Mouse (Mus musculus): ENCODE measurements around the gene Ism2. TPM values are rescaled to one million over a fixed set of nuclear protein-coding genes. Genes with fewer than 3 reads are reported as not detected.
A peak's percentile ranks its signal among the peaks of the same experiment; 100 is the strongest.
"Not testable (repeated sequence)": the region's sequence is repeated elsewhere in the genome, so short reads cannot be mapped to it uniquely, and the experiment has no call there.

The Ism2 gene
- total RNA-seq, 2 experiments from 2014 or later, result not detected

DNA sequence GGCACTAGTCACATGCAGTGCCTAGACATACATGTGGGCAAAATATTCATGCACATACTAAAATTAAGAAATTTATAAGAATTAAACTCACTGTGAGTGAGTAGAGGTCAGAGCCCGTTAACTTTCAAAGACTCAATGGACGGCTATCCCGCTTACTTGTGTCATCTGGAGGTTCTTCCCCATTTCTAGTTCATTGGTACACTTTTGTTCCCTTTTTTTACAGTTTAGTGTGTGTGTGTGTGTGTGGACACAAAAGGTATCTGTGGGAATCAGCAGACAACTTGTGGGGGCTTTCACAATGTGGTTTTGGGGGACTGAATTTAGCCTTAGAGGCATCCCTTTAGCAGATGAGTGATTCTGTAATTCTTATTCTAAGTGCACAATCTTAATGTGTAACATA lies 25.9 kb upstream of the Ism2 start:
- Histone ChIP-seq H3K27ac (no peak overlapping the region), H3K4me3 (no peak overlapping the region)
- intact Hi-C loops (cut with DNase I), result no loop called here
- no peak for DNase-seq
- no peak for TF ChIP-seq CTCF (IDR thresholded peaks at IDR 0.05)

DNA sequence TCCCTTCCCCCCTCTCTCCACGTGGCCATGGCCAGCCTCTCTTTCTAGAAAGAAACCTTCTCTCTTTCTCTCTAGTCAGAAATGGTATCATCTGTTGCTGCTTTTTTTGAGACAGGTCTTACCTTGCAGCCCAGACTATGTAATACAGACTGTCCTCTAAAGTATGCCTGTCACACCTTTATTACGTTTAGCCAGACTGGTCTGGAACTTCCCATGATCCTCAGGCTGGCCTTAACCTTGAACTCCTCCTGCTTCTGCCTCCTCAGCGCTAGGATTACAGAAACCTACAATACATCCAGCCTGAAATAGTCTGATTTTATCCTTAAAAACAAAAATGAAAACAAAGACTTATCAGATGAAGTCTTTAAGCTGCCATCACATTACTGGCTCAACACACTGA lies 19.7 kb upstream of the Ism2 start:
- intact Hi-C loops (cut with DNase I), result no loop called here
- no peak for DNase-seq
- Histone ChIP-seq H3K27ac (no peak overlapping the region), H3K4me3 (no peak overlapping the region)
- TF ChIP-seq CTCF (IDR thresholded peaks at IDR 0.05), result no peak

DNA sequence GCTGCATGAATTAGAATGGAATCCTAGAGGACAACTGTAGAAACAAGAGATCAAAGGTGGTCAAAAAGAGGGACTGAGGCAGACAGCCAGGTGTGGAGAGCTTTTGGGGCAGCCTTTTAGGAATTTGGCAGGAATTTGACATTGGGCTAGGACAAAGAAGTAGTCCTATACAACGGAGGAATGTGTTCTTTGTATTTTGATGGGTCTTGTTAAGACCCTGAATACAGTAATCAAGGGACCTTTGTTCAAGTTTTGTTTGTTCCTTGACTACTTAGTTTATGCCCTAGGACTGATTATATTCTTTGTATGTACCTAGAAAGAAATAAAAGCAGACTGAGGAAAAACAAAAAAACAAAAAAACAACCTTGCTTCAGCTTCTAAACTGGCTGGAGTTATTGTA lies 18.4 kb upstream of the Ism2 start:
- Histone ChIP-seq H3K27ac (no peak overlapping the region), H3K4me3 (no peak overlapping the region)
- no peak for TF ChIP-seq CTCF (IDR thresholded peaks at IDR 0.05)
- intact Hi-C loops (cut with DNase I), result no loop called here
- no peak for DNase-seq

DNA sequence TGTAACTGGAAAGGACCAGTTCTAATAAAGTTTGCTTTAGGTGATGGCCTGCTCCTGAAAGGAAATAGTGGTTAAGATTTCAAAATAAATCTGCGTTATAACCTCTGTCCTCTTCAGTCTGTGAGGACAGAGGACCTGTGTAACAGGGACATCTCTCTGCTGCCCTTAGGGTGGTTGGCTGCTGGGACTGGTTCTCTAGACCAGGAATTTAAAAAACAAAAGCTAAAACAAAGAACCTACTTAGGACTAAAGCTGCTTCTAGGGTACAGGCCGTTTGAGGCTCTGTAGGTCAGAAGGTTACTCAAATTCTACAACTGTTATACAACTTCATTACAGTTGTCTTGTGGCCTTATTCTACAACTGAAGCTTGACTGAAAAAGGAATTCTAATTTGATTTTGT lies 13.6 kb upstream of the Ism2 start:
- no peak for TF ChIP-seq CTCF (IDR thresholded peaks at IDR 0.05)
- no peak for DNase-seq
- H3K4me3 ChIP-seq, result no peak overlapping the region
- intact Hi-C loops (cut with DNase I), result no loop called here
- H3K27ac ChIP-seq, result no peak overlapping the region

DNA sequence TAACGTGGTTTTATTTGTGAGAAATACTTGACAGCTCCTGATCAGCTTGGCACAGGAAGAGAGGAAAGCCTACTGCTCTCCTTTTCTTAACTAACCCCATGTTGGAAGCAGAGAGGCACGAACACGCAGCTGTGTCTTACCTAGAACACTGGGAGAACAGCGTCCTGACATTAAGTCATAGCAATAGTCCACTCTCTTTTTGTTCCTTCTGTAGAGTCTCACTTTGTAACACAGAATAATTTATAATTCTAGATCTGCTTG lies 7.0 kb upstream of the Ism2 start:
- H3K27ac ChIP-seq; H3K4me3 ChIP-seq; intact Hi-C loops (cut with DNase I); DNase-seq: not testable (repeated sequence)

DNA sequence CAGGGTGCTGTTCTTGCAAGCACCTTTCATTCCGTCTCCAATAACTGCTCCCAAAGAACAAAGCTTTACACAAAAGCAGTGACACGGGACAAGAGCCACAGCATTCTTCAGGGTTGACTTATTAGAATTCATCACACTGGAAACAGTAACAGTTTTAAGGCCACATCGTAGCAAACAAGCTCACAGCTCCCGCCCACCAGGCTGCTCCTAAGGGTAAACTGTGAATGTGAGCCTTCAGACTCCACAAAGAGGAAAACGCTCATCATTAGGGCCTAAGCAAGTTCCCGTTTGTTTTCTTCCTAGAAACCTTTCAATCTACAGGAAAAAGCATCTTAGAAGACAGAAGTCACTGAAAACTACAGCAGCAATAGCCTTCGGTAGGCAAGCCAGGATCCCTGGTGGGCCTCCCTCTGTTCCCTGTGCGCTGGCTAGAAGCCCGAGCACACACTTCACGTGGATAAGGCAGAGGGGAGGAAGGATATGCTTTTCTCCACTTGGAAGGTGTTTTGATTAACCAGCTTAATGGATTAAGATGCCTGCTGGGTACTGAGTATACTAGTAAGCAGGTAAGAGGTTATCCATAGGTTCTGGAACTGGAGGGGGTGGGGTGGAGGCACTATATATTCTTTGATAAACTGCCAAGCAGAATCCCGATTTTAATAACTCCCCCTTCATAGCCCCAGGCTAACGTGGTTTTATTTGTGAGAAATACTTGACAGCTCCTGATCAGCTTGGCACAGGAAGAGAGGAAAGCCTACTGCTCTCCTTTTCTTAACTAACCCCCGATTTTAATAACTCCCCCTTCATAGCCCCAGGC lies 6.5 kb upstream of the Ism2 start:
- TF ChIP-seq CTCF (IDR thresholded peaks at IDR 0.05), result no peak
- no peak overlapping the region for H3K27ac ChIP-seq
- no peak for DNase-seq
- H3K4me3 ChIP-seq, result no peak overlapping the region
- intact Hi-C loops (cut with DNase I), result no loop called here

DNA sequence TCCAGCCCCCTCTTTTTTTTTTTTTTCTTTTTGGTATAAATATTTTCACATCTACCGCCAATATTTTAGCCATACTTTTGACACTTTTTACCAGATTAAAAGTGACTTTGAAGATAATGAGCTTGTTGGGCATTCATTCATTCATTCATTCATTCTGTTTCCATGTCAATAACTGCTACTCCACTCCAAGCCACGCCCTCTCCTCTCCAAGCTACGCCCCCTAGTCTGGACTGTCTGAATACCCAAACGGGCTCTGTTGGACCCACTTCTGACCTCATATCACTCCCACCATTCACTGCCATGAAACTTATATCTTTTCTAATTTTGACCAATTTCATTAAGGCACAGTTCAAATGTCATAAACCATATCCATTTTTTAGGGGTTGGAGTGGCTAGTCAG lies 1.7 kb upstream of the Ism2 start:
- Histone ChIP-seq H3K4me3 (no peak overlapping the region), H3K27ac (no peak overlapping the region)
- intact Hi-C loops (cut with DNase I), result no loop called here
- no peak for TF ChIP-seq CTCF (IDR thresholded peaks at IDR 0.05)
- DNase-seq, result no peak

DNA sequence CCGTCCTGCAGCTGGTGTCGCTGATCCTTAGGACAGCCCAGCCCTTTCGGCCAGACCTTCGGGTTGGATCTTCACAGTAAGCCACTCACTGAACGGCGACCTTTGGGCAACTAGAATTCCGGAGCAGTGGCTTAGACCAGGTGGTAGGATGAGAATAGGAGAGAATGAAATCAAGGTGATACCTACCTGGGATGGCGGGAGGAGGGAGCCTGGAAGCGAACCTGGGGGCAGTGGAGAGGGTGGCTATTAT lies 861 bp upstream of the Ism2 start:
- Histone ChIP-seq H3K27ac (no peak overlapping the region), H3K4me3 (peak overlapping the region; percentile 88)
- no peak for TF ChIP-seq CTCF (IDR thresholded peaks at IDR 0.05)
- no peak for DNase-seq
- intact Hi-C loops (cut with DNase I), result no loop called here

DNA sequence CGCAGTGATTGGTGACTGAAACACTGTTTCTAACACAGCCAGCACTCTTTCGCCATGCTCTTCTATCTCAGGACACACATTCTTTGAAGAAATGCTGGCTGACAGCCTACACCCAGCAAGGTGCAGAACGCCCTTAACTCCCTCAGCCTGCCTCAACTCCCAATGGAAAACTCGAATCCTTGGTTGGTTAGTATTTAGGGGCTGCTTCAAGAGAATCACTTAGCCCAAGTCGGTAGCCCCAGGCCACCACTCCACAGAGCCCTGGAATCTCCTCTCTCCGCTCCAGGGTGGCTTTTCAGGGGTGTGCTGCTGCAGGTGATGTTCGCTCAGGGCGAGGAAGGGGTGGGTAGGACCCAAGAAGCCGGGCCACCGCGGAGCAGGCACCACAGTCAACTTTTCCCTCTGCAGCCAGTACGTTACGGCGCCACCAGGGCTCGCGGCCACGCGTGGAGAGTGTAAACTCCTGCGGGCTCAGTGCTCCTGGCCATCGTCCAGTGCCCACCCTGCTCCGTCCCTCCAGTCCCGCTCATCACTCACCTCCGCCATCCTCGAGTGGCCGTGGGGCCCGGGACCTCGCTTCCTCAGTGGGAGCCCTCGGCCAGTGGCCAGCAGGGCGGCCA lies 358 bp downstream of the Ism2 start:
- DNase-seq, result no peak
- TF ChIP-seq CTCF (IDR thresholded peaks at IDR 0.05), result no peak
- H3K4me3 ChIP-seq, result peak overlapping the region; percentile 88
- H3K27ac ChIP-seq, result no peak overlapping the region
- intact Hi-C loops (cut with DNase I), result no loop called here

DNA sequence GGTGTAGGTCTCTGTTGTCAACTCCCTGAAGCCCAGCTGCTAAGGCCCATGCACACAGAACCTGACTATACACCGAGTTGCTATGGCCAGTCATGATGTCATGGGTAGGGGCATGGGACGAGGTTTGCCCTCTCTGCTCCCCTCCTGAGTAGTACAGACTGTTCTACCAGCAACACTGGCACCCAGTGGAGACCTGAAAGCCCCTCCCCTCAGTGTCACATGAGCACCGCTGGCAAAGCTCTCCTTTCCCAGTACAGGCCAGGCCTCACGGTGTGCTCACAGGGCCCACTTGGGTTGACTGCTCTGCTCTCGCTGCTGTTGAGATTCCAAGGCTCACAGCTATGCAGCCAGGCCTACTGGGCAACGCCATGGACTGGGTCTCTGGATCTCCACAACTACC lies 5.6 kb downstream of the Ism2 start:
- TF ChIP-seq CTCF (IDR thresholded peaks at IDR 0.05), result no peak
- DNase-seq, result no peak
- Histone ChIP-seq H3K4me3 (no peak overlapping the region), H3K27ac (no peak overlapping the region)
- intact Hi-C loops (cut with DNase I), result no loop called here

DNA sequence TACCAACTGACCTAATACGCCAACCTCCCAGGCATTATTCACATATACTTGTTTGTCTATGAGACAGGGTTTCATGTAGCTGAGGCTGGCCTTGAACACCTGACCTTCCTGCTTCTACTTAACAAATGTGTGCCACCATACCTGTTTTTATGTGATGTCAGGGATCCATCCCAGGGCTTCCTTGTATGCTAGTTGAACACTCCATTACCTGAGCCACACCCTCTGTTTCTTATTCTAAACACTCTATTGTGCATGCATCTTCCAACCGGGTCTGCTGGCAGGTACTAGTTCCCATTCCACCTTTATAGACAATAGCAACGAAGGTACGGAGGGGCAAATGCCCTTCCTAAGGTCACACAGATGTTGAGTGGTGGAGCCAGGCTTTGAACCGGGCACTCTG lies 10.4 kb downstream of the Ism2 start:
- Histone ChIP-seq H3K27ac (no peak overlapping the region), H3K4me3 (no peak overlapping the region)
- TF ChIP-seq CTCF (IDR thresholded peaks at IDR 0.05), result no peak
- intact Hi-C loops (cut with DNase I), result no loop called here
- DNase-seq, result no peak

DNA sequence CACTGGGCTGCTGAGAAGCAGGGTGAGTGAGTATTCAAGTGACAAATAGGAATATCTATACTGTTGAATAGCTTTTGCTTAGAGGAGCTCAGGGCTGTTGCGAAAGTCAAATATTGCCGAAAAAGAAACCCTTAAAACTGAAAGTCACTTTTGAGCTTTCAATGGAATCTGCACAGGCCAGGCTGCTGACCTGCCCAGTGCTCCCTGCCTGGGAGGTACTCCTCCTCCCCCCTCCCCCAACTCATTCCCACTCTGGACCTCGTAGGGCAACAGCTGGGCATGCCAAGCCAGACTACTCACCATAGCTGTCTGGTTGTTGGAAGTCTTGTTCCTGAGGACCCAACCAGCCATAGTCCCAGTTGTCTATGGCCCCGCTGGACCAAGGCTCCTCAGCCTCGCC lies 14.8 kb downstream of the Ism2 start:
- intact Hi-C loops (cut with DNase I), result no loop called here
- TF ChIP-seq CTCF (IDR thresholded peaks at IDR 0.05), result no peak
- no peak for DNase-seq
- Histone ChIP-seq H3K4me3 (no peak overlapping the region), H3K27ac (no peak overlapping the region)

DNA sequence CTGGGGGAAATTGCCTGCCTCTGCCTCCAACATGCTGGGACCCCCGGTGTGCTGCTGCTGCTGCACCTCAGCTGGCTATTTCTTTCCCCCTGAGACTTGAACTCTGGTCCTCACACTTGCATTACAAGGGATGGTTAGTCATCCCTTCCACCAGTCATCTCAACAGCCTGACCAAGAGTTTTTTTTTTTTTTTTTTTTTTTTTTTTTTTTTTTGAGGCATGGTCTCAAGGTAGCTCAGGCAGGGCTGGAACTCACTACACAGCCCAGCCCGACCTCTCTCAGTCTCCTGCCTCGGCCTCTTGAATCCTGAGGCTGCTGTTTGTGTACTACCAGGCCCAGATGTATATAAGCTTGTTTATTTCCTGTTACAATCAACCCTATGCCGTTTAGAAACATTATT lies 15.2 kb downstream of the Ism2 start:
- intact Hi-C loops (cut with DNase I), result no loop called here
- no peak overlapping the region for H3K27ac ChIP-seq
- DNase-seq, result no peak
- no peak for TF ChIP-seq CTCF (IDR thresholded peaks at IDR 0.05)
- no peak overlapping the region for H3K4me3 ChIP-seq

DNA sequence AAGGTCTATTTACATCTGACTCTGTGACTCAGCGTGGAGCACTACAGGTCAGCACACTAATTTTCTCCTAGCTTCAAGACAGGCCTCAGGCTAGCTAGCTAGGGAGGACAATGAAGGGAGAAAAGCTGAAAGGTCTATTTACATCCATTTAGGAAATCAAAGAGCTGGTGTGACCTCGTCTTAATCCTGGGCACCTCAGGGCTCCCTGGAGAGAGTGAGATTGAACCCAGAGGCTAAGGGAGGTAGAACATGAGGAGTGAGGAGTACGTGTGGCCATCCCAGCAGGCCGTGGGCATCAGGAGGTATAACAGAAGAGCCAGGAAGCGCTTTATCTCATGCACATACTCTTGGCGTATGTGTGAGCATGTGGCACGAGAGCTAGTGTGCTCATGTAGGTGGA lies 15.8 kb downstream of the Ism2 start:
- Histone ChIP-seq H3K4me3 (no peak overlapping the region), H3K27ac (no peak overlapping the region)
- DNase-seq, result no peak
- intact Hi-C loops (cut with DNase I), result no loop called here
- TF ChIP-seq CTCF (IDR thresholded peaks at IDR 0.05), result no peak

Measured in gastrocnemius, adult 2 months (tissue).